Mouse (Mus musculus): ENCODE measurements at regions not wholly inside any gene's neighbourhood (a gene's known extent, or its start where the extent isn't known, plus 50 kb on each side); places are given as distances from the start of the nearest gene placed in this dataset.

DNA sequence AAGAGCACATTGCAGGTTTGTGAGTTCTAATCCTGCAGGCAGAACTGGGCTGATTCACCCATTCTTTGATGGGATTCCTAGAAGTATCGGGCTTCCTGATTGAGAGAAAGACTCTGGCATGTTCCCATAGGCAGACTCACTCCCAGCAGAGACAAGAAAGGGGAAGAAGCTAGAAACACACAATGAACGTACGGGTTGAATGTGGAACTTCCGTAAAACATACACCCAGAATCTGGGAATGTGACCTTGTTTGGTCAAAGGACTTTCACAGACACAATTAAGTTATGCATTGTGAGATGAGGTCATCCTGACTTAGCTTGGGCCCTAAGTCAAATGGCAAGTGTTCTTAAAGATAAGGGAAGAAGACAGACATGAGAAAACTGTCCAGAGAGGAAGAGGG, 86.6 kb upstream of the Klf3 start:
- ATAC-seq (replicated peaks; ENCODE audit: low FRiP score, low TSS enrichment, low read depth): no peak
- Histone ChIP-seq H3K36me3 (ENCODE audit: control insufficient read depth, insufficient read depth, low read length) (no peaks in the 10 kb centered on the region), H3K4me1 (replicated peaks; ENCODE audit: control insufficient read depth, insufficient read depth, low read length) (no peaks in the 10 kb centered on the region), H3K27me3 (replicated peaks; ENCODE audit: control insufficient read depth, insufficient read depth, low read length) (no peaks in the 10 kb centered on the region), H3K9me3 (ENCODE audit: control insufficient read depth, low read length) (0 out of 2 replicates have a peak, but pooled peaks cover 2% of the 10 kb centered on the region), H3K4me2 (ENCODE audit: low read length) (no peak overlapping the region), H3K9ac (ENCODE audit: low read length) (no peak overlapping the region), H3K27ac (ENCODE audit: low read depth) (no peak overlapping the region), H3K4me3 (ENCODE audit: low read depth, low read length) (no peak overlapping the region)
- WGBS: 79% methylated on average over 4 of the region's 4 CpGs
- no peak for DNase-seq (ENCODE audit: low spot score)

GRCm38 (mm10) chr5:64722211-64722610, 81.0 kb upstream of the Klf3 start:
- H3K36me3 ChIP-seq (ENCODE audit: control insufficient read depth, insufficient read depth, low read length): no peaks in the 10 kb centered on the region
- no peak overlapping the region for H3K9ac ChIP-seq (ENCODE audit: low read length)
- DNase-seq (ENCODE audit: low spot score) (no peak), ATAC-seq (replicated peaks; ENCODE audit: low FRiP score, low TSS enrichment, low read depth) (no peak)
- H3K4me1 ChIP-seq (replicated peaks; ENCODE audit: control insufficient read depth, insufficient read depth, low read length): no peaks in the 10 kb centered on the region
- no peak overlapping the region for H3K27ac ChIP-seq (ENCODE audit: low read depth)
- H3K4me2 ChIP-seq (ENCODE audit: low read length): no peak overlapping the region
- H3K9me3 ChIP-seq (ENCODE audit: control insufficient read depth, low read length): peaks cover 10% of the 10 kb centered on the region; the same call in 1 of the 2 replicates
- no peak overlapping the region for H3K4me3 ChIP-seq (ENCODE audit: low read depth, low read length)
- no peaks in the 10 kb centered on the region for H3K27me3 ChIP-seq (replicated peaks; ENCODE audit: control insufficient read depth, insufficient read depth, low read length)

DNA sequence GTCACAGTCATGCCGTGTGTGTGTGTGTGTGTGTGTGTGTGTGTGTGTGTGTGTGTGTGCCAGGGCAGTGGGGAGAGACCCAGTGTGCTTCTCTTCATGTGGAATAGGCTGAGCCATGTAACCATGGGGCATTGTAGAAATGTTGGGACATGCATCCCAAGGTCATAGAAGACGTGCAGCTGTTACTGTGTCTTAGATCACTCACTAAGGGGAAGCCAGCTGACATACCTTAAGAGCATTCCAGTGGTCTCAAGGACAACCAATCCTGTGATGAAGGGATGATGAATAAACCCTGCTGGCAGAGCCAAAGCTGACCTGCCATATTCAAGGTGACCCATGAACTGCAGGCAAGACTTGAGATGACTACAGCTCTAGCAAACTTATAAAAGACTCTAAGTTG, 75.3 kb upstream of the Klf3 start:
- H3K27ac ChIP-seq (ENCODE audit: low read depth): no peak overlapping the region
- DNase-seq (ENCODE audit: low spot score): no peak
- H3K4me3 ChIP-seq (ENCODE audit: low read depth, low read length): no peak overlapping the region
- H3K27me3 ChIP-seq (replicated peaks; ENCODE audit: control insufficient read depth, insufficient read depth, low read length): no peaks in the 10 kb centered on the region
- WGBS: 60% methylated on average over 2 of the region's 2 CpGs
- H3K9ac ChIP-seq (ENCODE audit: low read length): no peak overlapping the region
- no peak for ATAC-seq (replicated peaks; ENCODE audit: low FRiP score, low TSS enrichment, low read depth)
- no peaks in the 10 kb centered on the region for H3K4me1 ChIP-seq (replicated peaks; ENCODE audit: control insufficient read depth, insufficient read depth, low read length)
- peaks cover 8% of the 10 kb centered on the region; the same call in 1 of the 2 replicates for H3K9me3 ChIP-seq (ENCODE audit: control insufficient read depth, low read length)
- no peaks in the 10 kb centered on the region for H3K36me3 ChIP-seq (ENCODE audit: control insufficient read depth, insufficient read depth, low read length)
- no peak overlapping the region for H3K4me2 ChIP-seq (ENCODE audit: low read length)

DNA sequence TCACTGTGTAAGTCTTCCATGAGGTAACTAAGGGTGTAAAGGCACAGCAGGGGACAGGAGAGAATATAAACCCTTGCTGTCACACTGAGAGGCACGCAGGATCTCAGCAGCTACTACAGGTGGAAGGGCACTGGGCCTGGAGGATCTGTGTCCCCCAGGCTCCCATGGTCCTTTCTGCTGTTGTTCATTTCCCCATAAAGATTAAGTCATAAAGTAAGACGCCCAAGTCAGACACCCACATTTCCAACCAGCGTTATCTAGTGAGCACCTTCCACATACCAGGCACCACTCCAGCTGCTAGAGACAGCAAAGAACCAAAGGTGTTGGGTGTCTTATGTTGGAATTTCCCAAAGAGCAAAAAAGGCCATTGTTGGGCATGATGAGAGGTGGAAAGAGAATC, 70.8 kb upstream of the Klf3 start:
- Histone ChIP-seq H3K27ac (ENCODE audit: low read depth) (no peak overlapping the region), H3K27me3 (replicated peaks; ENCODE audit: control insufficient read depth, insufficient read depth, low read length) (no peaks in the 10 kb centered on the region), H3K36me3 (ENCODE audit: control insufficient read depth, insufficient read depth, low read length) (no peaks in the 10 kb centered on the region), H3K4me1 (replicated peaks; ENCODE audit: control insufficient read depth, insufficient read depth, low read length) (peaks cover under 1% of the 10 kb centered on the region; the same call in 1 of the 2 replicates), H3K4me2 (ENCODE audit: low read length) (no peak overlapping the region), H3K9me3 (ENCODE audit: control insufficient read depth, low read length) (no peaks in the 10 kb centered on the region), H3K4me3 (ENCODE audit: low read depth, low read length) (no peak overlapping the region), H3K9ac (ENCODE audit: low read length) (no peak overlapping the region)
- WGBS: 85% methylated on average over 3 of the region's 3 CpGs
- ATAC-seq (replicated peaks; ENCODE audit: low FRiP score, low TSS enrichment, low read depth): no peak
- no peak for DNase-seq (ENCODE audit: low spot score)

GRCm38 (mm10) chr5:64736985-64737384, 66.2 kb upstream of the Klf3 start:
- Histone ChIP-seq H3K27ac (ENCODE audit: low read depth) (no peak overlapping the region), H3K4me1 (replicated peaks; ENCODE audit: control insufficient read depth, insufficient read depth, low read length) (peaks cover 27% of the 10 kb centered on the region), H3K9me3 (ENCODE audit: control insufficient read depth, low read length) (no peaks in the 10 kb centered on the region), H3K9ac (ENCODE audit: low read length) (no peak overlapping the region), H3K36me3 (ENCODE audit: control insufficient read depth, insufficient read depth, low read length) (no peaks in the 10 kb centered on the region), H3K27me3 (replicated peaks; ENCODE audit: control insufficient read depth, insufficient read depth, low read length) (no peaks in the 10 kb centered on the region), H3K4me2 (ENCODE audit: low read length) (no peak overlapping the region), H3K4me3 (ENCODE audit: low read depth, low read length) (no peak overlapping the region)
- no peak for DNase-seq (ENCODE audit: low spot score)
- ATAC-seq (replicated peaks; ENCODE audit: low FRiP score, low TSS enrichment, low read depth): no peak

- H3K36me3 ChIP-seq (ENCODE audit: control insufficient read depth, insufficient read depth, low read length): no peaks in the 10 kb centered on the region
- peak overlapping the region; percentile 39; the same call in 1 of the 2 replicates for H3K27ac ChIP-seq (ENCODE audit: low read depth)
- H3K4me3 ChIP-seq (ENCODE audit: low read depth, low read length): no peak overlapping the region
- no peak for ATAC-seq (replicated peaks; ENCODE audit: low FRiP score, low TSS enrichment, low read depth)
- H3K9me3 ChIP-seq (ENCODE audit: control insufficient read depth, low read length): no peaks in the 10 kb centered on the region
- H3K4me1 ChIP-seq (replicated peaks; ENCODE audit: control insufficient read depth, insufficient read depth, low read length): peaks cover 27% of the 10 kb centered on the region
- H3K4me2 ChIP-seq (ENCODE audit: low read length): peak overlapping the region; percentile 22
- WGBS: 26% methylated on average over 11 of the region's 11 CpGs
- peak; percentile 57 for DNase-seq (ENCODE audit: low spot score)
- no peak overlapping the region for H3K9ac ChIP-seq (ENCODE audit: low read length)
- H3K27me3 ChIP-seq (replicated peaks; ENCODE audit: control insufficient read depth, insufficient read depth, low read length): no peaks in the 10 kb centered on the region
These were observed 65.0 kb upstream of the Klf3 start for GRCm38 (mm10) chr5:64738096-64738780.

DNA sequence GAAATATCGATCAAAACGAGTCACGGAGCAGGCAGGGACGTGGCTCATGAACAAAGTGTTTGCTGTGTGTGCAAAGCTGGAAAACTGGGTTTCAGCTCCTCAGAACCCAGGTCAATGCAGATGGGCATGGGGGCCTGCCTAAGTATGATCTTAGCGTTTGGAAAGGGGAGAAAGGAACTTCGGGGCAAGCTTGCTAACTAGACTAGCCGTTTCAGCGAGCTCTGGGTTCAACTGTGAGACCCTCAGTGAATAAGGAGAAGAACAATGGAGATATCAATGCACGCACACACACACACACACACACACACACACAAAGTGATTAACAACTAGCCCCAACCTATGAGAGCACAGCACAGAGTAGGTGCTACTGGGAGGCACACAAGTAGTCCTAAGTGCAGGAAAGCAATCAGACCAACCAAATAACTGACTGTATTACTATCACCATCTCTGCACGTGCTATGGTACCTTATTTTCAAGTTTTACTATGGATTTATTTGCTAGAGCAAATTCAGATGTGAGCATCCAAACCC, 64.3 kb upstream of the Klf3 start:
- Histone ChIP-seq H3K4me3 (ENCODE audit: low read depth, low read length) (no peak overlapping the region), H3K9me3 (ENCODE audit: control insufficient read depth, low read length) (no peaks in the 10 kb centered on the region), H3K9ac (ENCODE audit: low read length) (no peak overlapping the region), H3K4me2 (ENCODE audit: low read length) (peak overlapping the region; percentile 22), H3K27me3 (replicated peaks; ENCODE audit: control insufficient read depth, insufficient read depth, low read length) (no peaks in the 10 kb centered on the region), H3K36me3 (ENCODE audit: control insufficient read depth, insufficient read depth, low read length) (no peaks in the 10 kb centered on the region), H3K4me1 (replicated peaks; ENCODE audit: control insufficient read depth, insufficient read depth, low read length) (peaks cover 27% of the 10 kb centered on the region), H3K27ac (ENCODE audit: low read depth) (peak overlapping the region; percentile 39; the same call in 1 of the 2 replicates)
- DNase-seq (ENCODE audit: low spot score) (no peak), ATAC-seq (replicated peaks; ENCODE audit: low FRiP score, low TSS enrichment, low read depth) (0 out of 2 replicates have a peak, but pooled peaks have one; percentile 13)
- 38% methylated on average over 10 of the region's 10 CpGs for WGBS

GRCm38 (mm10) chr5:64739311-64740261, 63.6 kb upstream of the Klf3 start:
- peak; percentile 67 for DNase-seq (ENCODE audit: low spot score)

More at GRCm38 (mm10) chr5:64739311-64740261, 63.6 kb upstream of the Klf3 start:
- Histone ChIP-seq H3K27ac (ENCODE audit: low read depth) (peak overlapping the region; percentile 39), H3K4me2 (ENCODE audit: low read length) (peak overlapping the region; percentile 22), H3K27me3 (replicated peaks; ENCODE audit: control insufficient read depth, insufficient read depth, low read length) (no peaks in the 10 kb centered on the region), H3K9ac (ENCODE audit: low read length) (no peak overlapping the region), H3K36me3 (ENCODE audit: control insufficient read depth, insufficient read depth, low read length) (no peaks in the 10 kb centered on the region), H3K4me3 (ENCODE audit: low read depth, low read length) (no peak overlapping the region), H3K9me3 (ENCODE audit: control insufficient read depth, low read length) (no peaks in the 10 kb centered on the region), H3K4me1 (replicated peaks; ENCODE audit: control insufficient read depth, insufficient read depth, low read length) (peaks cover 27% of the 10 kb centered on the region)
- ATAC-seq (replicated peaks; ENCODE audit: low FRiP score, low TSS enrichment, low read depth): peak; percentile 69
- 7% methylated on average over 15 of the region's 15 CpGs for WGBS
